Mouse (Mus musculus): ENCODE results near the gene Pdk1. TPM values are rescaled to one million over a fixed set of nuclear protein-coding genes. Genes with fewer than 3 reads are reported as not detected.

The Pdk1 gene
- 31.7 and 33.4 TPM in 2 replicates for polyA plus RNA-seq (2012; rRNA removed)

DNA sequence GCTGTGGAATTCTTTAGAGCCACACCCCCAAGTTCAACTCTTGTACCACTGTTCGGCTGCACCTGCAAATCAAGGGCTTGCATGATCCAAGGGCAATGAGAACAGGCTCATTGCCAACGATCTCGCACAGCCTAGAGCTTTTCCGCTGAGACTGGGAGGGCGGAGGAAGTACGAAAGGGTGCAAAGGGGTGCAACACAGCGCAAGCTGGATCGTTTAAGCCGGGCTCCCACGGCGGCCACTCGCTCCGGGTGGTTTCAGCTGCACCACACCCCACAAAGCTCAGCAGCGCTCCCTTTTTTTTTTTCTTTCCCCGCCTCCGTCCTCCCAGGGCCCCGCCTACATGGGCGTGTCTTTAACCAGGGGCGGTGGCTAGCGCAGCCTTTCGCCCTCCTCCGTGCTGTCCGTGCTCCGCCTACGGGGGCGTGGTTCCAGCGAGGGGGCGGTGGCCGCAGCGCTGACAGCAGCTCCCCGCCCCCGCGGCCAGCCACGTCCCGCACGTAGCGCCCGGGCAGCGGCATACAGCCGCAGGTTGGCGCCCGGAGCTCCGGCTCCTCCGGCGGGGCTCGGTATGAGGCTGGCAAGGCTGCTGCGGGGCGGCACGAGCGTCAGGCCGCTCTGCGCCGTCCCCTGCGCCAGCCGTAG, at the start of gene Pdk1:
Gene Pdk1, plus strand, starts transcription at position 424 of the 643 bp plus-strand sequence.
- TF ChIP-seq POLR2A (IDR thresholded peaks at IDR 0.05; ENCODE audit: extremely low read depth, insufficient read depth, low read length) (0 out of 2 replicates have a peak, but pooled peaks have one; percentile 12), CTCF (IDR thresholded peaks at IDR 0.05; ENCODE audit: extremely low read depth, insufficient read depth, low read length) (no peak)
- Histone ChIP-seq H3K4me1 (ENCODE audit: control insufficient read depth, insufficient read depth, low read length) (peaks cover 5% of the 10 kb centered on the region), H3K4me3 (ENCODE audit: insufficient read depth, low read length) (peak within 1 kb of the TSS; percentile 42), H3K27ac (ENCODE audit: insufficient read depth, low read length) (peak within 1 kb of the TSS; percentile 93)

DNA sequence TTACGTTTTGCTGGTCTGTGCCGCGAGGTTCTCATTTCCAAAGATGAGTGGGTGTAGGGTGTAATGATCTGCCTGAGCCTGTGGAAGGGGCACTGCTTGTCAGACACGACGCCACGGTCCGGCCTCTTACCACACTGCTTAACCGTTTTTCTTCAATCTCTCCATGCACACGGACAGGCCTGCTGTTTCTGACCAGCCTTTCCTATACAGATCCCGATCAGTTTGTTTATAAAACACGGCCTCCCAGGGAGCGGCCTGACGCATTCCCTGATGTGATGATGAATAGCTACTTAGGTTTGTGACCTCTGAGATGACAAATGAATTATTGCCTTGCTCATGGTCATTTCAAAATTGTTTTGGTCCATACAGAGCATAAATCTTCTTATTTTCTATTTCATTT, 48.9 kb upstream of the Pdk1 start:
- no peaks in the 10 kb centered on the region for H3K4me1 ChIP-seq (ENCODE audit: control insufficient read depth, insufficient read depth, low read length)

DNA sequence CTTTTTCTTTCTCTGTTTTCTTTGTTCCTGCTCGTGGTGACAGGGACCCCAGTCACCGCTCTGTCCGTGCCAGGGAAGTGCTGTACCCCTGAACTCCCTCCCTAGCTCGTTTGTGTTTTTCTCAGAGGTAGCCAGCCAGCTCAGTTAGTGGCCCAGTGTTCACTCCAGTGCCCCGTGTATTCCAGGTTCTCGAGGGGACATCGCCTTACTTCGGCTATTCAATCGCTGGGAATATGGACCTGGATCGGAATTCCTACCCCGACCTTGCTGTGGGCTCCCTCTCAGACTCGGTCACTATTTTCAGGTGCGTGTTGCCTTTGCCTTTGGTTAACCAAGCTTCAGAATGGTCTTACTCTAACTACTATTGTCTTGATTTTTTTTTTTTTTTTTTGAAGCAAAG, 45.3 kb upstream of the Pdk1 start:
- no peak for TF ChIP-seq POLR2A (IDR thresholded peaks at IDR 0.05; ENCODE audit: extremely low read depth, insufficient read depth, low read length)
- TF ChIP-seq CTCF (IDR thresholded peaks at IDR 0.05; ENCODE audit: extremely low read depth, insufficient read depth, low read length): no peak
- Histone ChIP-seq H3K27ac (ENCODE audit: insufficient read depth, low read length) (no peak overlapping the region), H3K4me1 (ENCODE audit: control insufficient read depth, insufficient read depth, low read length) (no peaks in the 10 kb centered on the region), H3K4me3 (ENCODE audit: insufficient read depth, low read length) (no peak overlapping the region)

More for the DNA sequence above, 48.9 kb upstream of the Pdk1 start:
- no peak overlapping the region for H3K27ac ChIP-seq (ENCODE audit: insufficient read depth, low read length)
- TF ChIP-seq CTCF (IDR thresholded peaks at IDR 0.05; ENCODE audit: extremely low read depth, insufficient read depth, low read length) (no peak), POLR2A (IDR thresholded peaks at IDR 0.05; ENCODE audit: extremely low read depth, insufficient read depth, low read length) (no peak)
- H3K4me3 ChIP-seq (ENCODE audit: insufficient read depth, low read length): no peak overlapping the region

DNA sequence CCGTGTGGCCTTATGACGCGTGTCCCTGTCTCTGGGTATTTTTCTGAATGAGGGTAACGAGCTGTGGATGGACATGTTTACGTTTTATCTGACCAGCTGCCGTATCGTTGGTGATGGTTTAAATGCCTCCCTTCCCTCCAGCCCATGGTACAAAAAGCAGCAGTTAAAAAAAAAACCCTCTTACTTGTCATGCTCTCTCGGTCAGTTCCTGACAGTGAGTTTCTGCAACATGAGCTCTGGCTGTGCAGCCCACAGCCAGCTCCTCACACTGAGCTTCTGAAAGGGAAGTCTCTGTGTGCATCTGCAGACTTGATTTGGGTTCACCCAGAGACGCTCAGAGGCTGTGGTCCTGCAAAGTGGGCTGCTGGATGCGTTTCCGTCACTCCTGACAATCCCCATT, 44.1 kb upstream of the Pdk1 start:
- no peak overlapping the region for H3K27ac ChIP-seq (ENCODE audit: insufficient read depth, low read length)
- no peak overlapping the region for H3K4me3 ChIP-seq (ENCODE audit: insufficient read depth, low read length)

DNA sequence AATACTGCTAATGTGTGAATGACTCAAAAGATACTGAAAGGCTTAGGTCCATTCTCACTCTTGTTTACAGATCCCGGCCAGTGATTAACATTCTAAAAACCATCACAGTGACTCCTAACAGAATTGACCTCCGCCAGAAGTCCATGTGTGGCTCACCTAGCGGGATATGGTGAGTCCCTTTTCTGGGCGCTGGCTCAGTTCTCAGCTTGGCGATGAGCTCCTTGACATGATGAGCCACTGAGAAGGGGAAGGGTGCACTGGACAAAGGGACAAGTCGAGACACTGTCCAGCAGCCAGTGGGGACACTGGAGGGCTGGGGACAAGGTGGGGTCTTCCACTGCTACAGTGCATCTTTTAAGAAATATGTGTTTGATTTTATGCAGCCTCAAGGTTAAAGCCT, 39.4 kb upstream of the Pdk1 start:
- no peaks in the 10 kb centered on the region for H3K4me1 ChIP-seq (ENCODE audit: control insufficient read depth, insufficient read depth, low read length)
- TF ChIP-seq CTCF (IDR thresholded peaks at IDR 0.05; ENCODE audit: extremely low read depth, insufficient read depth, low read length) (no peak), POLR2A (IDR thresholded peaks at IDR 0.05; ENCODE audit: extremely low read depth, insufficient read depth, low read length) (no peak)
- H3K4me3 ChIP-seq (ENCODE audit: insufficient read depth, low read length): no peak overlapping the region
- H3K27ac ChIP-seq (ENCODE audit: insufficient read depth, low read length): no peak overlapping the region

More for the DNA sequence above, 44.1 kb upstream of the Pdk1 start:
- no peaks in the 10 kb centered on the region for H3K4me1 ChIP-seq (ENCODE audit: control insufficient read depth, insufficient read depth, low read length)
- no peak for TF ChIP-seq POLR2A (IDR thresholded peaks at IDR 0.05; ENCODE audit: extremely low read depth, insufficient read depth, low read length)
- TF ChIP-seq CTCF (IDR thresholded peaks at IDR 0.05; ENCODE audit: extremely low read depth, insufficient read depth, low read length): no peak

DNA sequence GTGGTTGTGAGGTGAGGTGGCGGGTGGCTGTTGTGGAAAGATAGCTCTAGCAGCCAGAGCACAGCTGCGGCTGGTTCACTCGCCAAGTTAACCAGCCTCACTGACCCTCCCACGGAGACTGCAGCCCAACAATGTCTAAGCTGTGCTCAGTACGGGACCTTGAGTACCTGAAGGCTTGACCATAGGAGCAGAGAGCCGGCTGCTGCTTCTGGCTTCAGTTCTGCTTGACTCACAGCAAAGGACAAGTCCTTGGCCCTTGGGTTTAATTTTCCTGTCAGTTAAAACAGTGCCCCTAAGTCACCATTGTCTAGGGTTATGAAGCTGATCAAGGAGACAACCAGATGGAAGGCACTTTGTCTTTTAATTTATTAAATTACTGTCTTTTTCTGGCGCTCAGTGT, 38.7 kb upstream of the Pdk1 start:
- Histone ChIP-seq H3K4me1 (ENCODE audit: control insufficient read depth, insufficient read depth, low read length) (no peaks in the 10 kb centered on the region), H3K4me3 (ENCODE audit: insufficient read depth, low read length) (no peak overlapping the region), H3K27ac (ENCODE audit: insufficient read depth, low read length) (no peak overlapping the region)
- TF ChIP-seq CTCF (IDR thresholded peaks at IDR 0.05; ENCODE audit: extremely low read depth, insufficient read depth, low read length): no peak
- TF ChIP-seq POLR2A (IDR thresholded peaks at IDR 0.05; ENCODE audit: extremely low read depth, insufficient read depth, low read length): no peak

DNA sequence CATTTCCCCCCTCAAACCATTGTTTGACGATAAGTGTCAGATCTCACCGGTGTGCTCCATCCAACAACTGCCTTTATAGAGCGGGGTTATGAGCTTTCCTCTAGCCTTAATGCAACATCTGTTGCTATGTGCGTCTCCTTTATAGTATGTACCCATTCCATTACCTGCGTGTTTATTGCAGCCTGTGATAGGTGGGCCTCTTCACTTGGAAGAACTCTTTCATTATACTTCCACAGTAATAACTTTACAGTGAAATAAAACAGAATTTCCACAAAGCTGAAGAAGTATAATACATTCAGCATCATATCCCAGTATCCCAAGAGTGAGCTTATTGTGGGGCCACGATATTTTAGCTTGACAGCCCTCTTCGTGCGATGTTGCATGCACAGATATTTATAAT, 37.5 kb upstream of the Pdk1 start:
- H3K4me3 ChIP-seq (ENCODE audit: insufficient read depth, low read length): no peak overlapping the region
- H3K4me1 ChIP-seq (ENCODE audit: control insufficient read depth, insufficient read depth, low read length): no peaks in the 10 kb centered on the region
- H3K27ac ChIP-seq (ENCODE audit: insufficient read depth, low read length): no peak overlapping the region
- no peak for TF ChIP-seq POLR2A (IDR thresholded peaks at IDR 0.05; ENCODE audit: extremely low read depth, insufficient read depth, low read length)
- no peak for TF ChIP-seq CTCF (IDR thresholded peaks at IDR 0.05; ENCODE audit: extremely low read depth, insufficient read depth, low read length)

DNA sequence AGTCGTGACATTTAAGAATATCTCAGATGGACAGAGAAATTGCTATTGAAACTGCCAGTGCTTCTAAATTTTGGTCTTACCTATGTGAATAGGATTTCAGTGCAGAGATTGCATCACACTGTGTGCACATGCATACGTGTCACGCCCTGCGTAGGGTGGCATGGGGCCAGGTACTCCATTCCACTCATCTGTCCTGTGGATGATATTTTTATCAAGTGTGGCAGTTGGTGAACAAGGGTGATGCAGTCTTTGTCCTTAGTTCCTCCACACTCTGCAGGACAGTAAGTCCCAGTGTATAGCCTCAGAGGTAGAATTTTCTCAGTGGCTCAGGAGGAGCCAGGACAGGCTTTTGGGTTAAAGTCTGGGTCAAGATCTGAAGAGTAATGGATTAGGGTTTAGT, 36.8 kb upstream of the Pdk1 start:
- no peak for TF ChIP-seq CTCF (IDR thresholded peaks at IDR 0.05; ENCODE audit: extremely low read depth, insufficient read depth, low read length)
- TF ChIP-seq POLR2A (IDR thresholded peaks at IDR 0.05; ENCODE audit: extremely low read depth, insufficient read depth, low read length): no peak
- H3K27ac ChIP-seq (ENCODE audit: insufficient read depth, low read length): no peak overlapping the region
- H3K4me3 ChIP-seq (ENCODE audit: insufficient read depth, low read length): no peak overlapping the region
- H3K4me1 ChIP-seq (ENCODE audit: control insufficient read depth, insufficient read depth, low read length): no peaks in the 10 kb centered on the region

DNA sequence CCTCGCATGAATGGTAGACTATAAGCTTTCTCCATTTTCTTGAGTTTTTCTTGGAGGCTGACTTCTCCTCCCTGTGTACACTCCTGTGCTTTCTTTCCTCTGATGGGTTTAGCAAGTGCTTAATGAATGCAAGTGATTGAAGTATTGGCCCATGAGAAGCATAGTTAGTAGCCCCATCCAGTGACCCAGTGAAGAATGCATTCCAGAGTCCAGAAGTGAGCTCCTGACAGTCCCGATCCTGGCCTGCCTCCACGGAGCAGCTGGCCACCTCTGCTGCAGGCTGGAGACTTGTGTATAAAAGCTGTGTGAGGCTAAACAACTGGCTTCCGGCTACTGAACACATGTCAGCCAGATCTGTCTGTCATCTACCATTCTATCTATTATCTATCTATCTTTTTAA, 35.8 kb upstream of the Pdk1 start:
- no peak for TF ChIP-seq CTCF (IDR thresholded peaks at IDR 0.05; ENCODE audit: extremely low read depth, insufficient read depth, low read length)
- no peak for TF ChIP-seq POLR2A (IDR thresholded peaks at IDR 0.05; ENCODE audit: extremely low read depth, insufficient read depth, low read length)
- no peaks in the 10 kb centered on the region for H3K4me1 ChIP-seq (ENCODE audit: control insufficient read depth, insufficient read depth, low read length)
- H3K4me3 ChIP-seq (ENCODE audit: insufficient read depth, low read length): no peak overlapping the region
- no peak overlapping the region for H3K27ac ChIP-seq (ENCODE audit: insufficient read depth, low read length)

DNA sequence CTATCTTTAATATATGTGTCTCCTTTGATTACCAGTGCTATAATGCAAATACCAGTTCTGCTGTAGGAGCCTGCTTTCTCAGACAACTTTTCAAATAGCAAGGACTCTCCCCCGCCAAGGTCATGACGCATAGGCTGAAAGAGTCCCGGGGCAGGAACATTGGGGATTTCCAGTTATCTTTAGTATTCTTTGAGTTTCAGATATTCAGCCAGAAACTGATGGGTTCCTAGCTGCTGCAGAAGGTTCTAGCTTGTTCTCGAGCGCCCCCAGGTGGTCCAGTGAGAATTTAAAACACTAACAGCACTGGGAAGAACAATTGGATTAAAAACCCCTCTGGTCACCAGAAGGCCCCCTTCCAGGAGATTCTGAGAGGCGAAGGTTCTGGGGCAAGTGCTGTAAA, 35.2 kb upstream of the Pdk1 start:
- Histone ChIP-seq H3K27ac (ENCODE audit: insufficient read depth, low read length) (no peak overlapping the region), H3K4me3 (ENCODE audit: insufficient read depth, low read length) (no peak overlapping the region), H3K4me1 (ENCODE audit: control insufficient read depth, insufficient read depth, low read length) (no peaks in the 10 kb centered on the region)
- TF ChIP-seq POLR2A (IDR thresholded peaks at IDR 0.05; ENCODE audit: extremely low read depth, insufficient read depth, low read length) (no peak), CTCF (IDR thresholded peaks at IDR 0.05; ENCODE audit: extremely low read depth, insufficient read depth, low read length) (peak; percentile 54)

Measured in cortical plate, adult 2 months (tissue).